14 mouse cellular contexts compared by ENCODE assay signal in genomic region chr13:39903319-39903718, GRCm38 (mm10).
"Had no signal": no experiment of that assay in that cellular context is flagged by ENCODE, and none has a peak within 500 bp of the region (broad histone marks: within the 10 kb centered on the region; RNA-seq: fewer than 3 reads in every experiment).

No protein-coding gene starts in this region.

- ATAC-seq: lung, postnatal 0 days had no signal

- H3K4me2 ChIP-seq: liver, embryonic 11.5 days; liver, embryonic 15.5 days; neural tube, embryonic 15.5 days had no signal

- H3K9ac ChIP-seq: liver, embryonic 15.5 days; neural tube, embryonic 15.5 days had no signal

- H3K9me3 ChIP-seq: limb, embryonic 10.5 days; liver, embryonic 15.5 days; neural tube, embryonic 15.5 days had no signal

- DNase-seq: kidney, postnatal 10 days; kidney, postnatal 4 days; lung, adult 2 months; lung, postnatal 36 days; right cerebral cortex, adult 18-20 months; right cerebral cortex, postnatal 25 days; thymus, postnatal 36 days had no signal

- H3K27ac ChIP-seq: layer of hippocampus, adult 2 months; limb, embryonic 10.5 days; liver, embryonic 15.5 days; neural tube, embryonic 15.5 days had no signal

- H3K4me1 ChIP-seq: limb, embryonic 10.5 days; liver, embryonic 15.5 days; neural tube, embryonic 15.5 days had no signal

- H3K27me3 ChIP-seq: liver, embryonic 15.5 days; neural tube, embryonic 15.5 days had no signal

- H3K36me3 ChIP-seq: limb, embryonic 10.5 days; liver, embryonic 15.5 days; neural tube, embryonic 15.5 days had no signal

- H3K4me3 ChIP-seq: layer of hippocampus, adult 2 months; limb, embryonic 10.5 days; liver, embryonic 15.5 days; myocyte; neural tube, embryonic 15.5 days had no signal
